Mouse (Mus musculus) small intestine, adult 2 months (tissue): ENCODE measurements around the gene Cep295nl.

Experiments used
- CTCF ChIP-seq: fragments of 200-500 bp; IDR thresholded peaks from 2 replicates; pipeline ENCODE4 v1.5.1; 2012; ENCODE audit warnings: low read depth, mild to moderate bottlenecking, control low read depth, inconsistent platforms, low read length, moderate library complexity, mixed read lengths; ENCODE audit not compliant: insufficient replicate concordance, insufficient read length; ENCODE audit errors: extremely low read depth
- POLR2A ChIP-seq: fragments of 200-500 bp; IDR thresholded peaks from 2 replicates; pipeline ENCODE4 v1.6.1; 2012; ENCODE audit warnings: low read depth, mild to moderate bottlenecking, control low read depth, inconsistent platforms, low read length, moderate library complexity

- TF ChIP-seq CTCF = no peak
- no peak for TF ChIP-seq POLR2A
Observed at GRCm38 (mm10) chr11:118348877-118349276, 6.6 kb upstream of the Cep295nl start.
